Comparison of ENCODE assay signal across 8 mouse cellular contexts in genomic region chr13:45872041-45872746, GRCm38 (mm10).
DNase-seq lines count a peak whose midpoint lies in the region; ATAC-seq and TF ChIP-seq lines count a peak whose summit lies in the region.

No protein-coding gene starts in this region.

- peak overlapping the region; percentile 51 for H3K4me3 ChIP-seq in kidney, adult 2 months (ENCODE audit: insufficient read depth, low read depth, low read length)
- H3K4me3 ChIP-seq in intestine, postnatal 0 days (ENCODE audit: low read depth, low read length): no peak overlapping the region
- no peak overlapping the region for H3K4me3 ChIP-seq in forebrain, embryonic 16.5 days (replicated peaks; ENCODE audit: low read length)

- TF ChIP-seq CTCF in kidney, adult 2 months (conservative IDR thresholded peaks at IDR 0.05; ENCODE audit: insufficient read depth, insufficient read length, low read depth, low read length): no peak
- no peak for TF ChIP-seq CTCF in intestine, postnatal 0 days (IDR thresholded peaks at IDR 0.05; ENCODE audit: low read depth)

- H3K9ac ChIP-seq in intestine, postnatal 0 days (ENCODE audit: low read depth, low read length): no peak overlapping the region
- H3K9ac ChIP-seq in forebrain, embryonic 16.5 days (replicated peaks; ENCODE audit: low read depth, low read length): no peak overlapping the region

- peaks cover 5% of the 10 kb centered on the region; the same call in 1 of the 2 replicates for H3K4me1 ChIP-seq in kidney, adult 2 months (ENCODE audit: control insufficient read depth, insufficient read depth, low read length)
- 0 out of 2 replicates have a peak, but pooled peaks cover 3% of the 10 kb centered on the region for H3K4me1 ChIP-seq in intestine, postnatal 0 days (replicated peaks; ENCODE audit: control insufficient read depth, insufficient read depth, low read length)
- H3K4me1 ChIP-seq in forebrain, embryonic 16.5 days (replicated peaks; ENCODE audit: control insufficient read depth, insufficient read depth, low read length): peaks cover 14% of the 10 kb centered on the region

- WGBS in kidney, adult 2 months: 30% methylated on average over 14 of the region's 14 CpGs
- 66% methylated on average over 14 of the region's 14 CpGs for WGBS in intestine, postnatal 0 days
- WGBS in forebrain, embryonic 16.5 days: 87% methylated on average over 14 of the region's 14 CpGs

- TF ChIP-seq POLR2A in kidney, adult 2 months (IDR thresholded peaks at IDR 0.05; ENCODE audit: low read depth, low read length): no peak

- no peaks in the 10 kb centered on the region for H3K27me3 ChIP-seq in kidney, adult 2 months (replicated peaks; ENCODE audit: control insufficient read depth, insufficient read depth, low read length)
- no peaks in the 10 kb centered on the region for H3K27me3 ChIP-seq in intestine, postnatal 0 days (replicated peaks; ENCODE audit: control insufficient read depth, insufficient read depth, low read length)
- no peaks in the 10 kb centered on the region for H3K27me3 ChIP-seq in forebrain, embryonic 16.5 days (replicated peaks; ENCODE audit: control insufficient read depth, insufficient read depth, low read length)

- peak overlapping the region; percentile 40; the same call in 1 of the 2 replicates for H3K4me2 ChIP-seq in intestine, postnatal 0 days (replicated peaks; ENCODE audit: low read depth)
- H3K4me2 ChIP-seq in forebrain, embryonic 16.5 days (ENCODE audit: low read length): no peak overlapping the region

- no peaks in the 10 kb centered on the region for H3K9me3 ChIP-seq in intestine, postnatal 0 days (ENCODE audit: control insufficient read depth)
- H3K9me3 ChIP-seq in forebrain, embryonic 16.5 days (ENCODE audit: control insufficient read depth, low read length): no peaks in the 10 kb centered on the region

- H3K36me3 ChIP-seq in kidney, adult 2 months (ENCODE audit: control insufficient read depth, insufficient read depth, low read length): no peaks in the 10 kb centered on the region; the same call in 1 of the 2 replicates
- no peaks in the 10 kb centered on the region for H3K36me3 ChIP-seq in intestine, postnatal 0 days (ENCODE audit: control insufficient read depth, insufficient read depth)
- no peaks in the 10 kb centered on the region for H3K36me3 ChIP-seq in forebrain, embryonic 16.5 days (ENCODE audit: control insufficient read depth, insufficient read depth)

- no peak for ATAC-seq in intestine, postnatal 0 days
- ATAC-seq in forebrain, embryonic 16.5 days: no peak

- H3K27ac ChIP-seq in kidney, adult 2 months (ENCODE audit: insufficient read depth, low read depth, low read length): peak overlapping the region; percentile 69
- no peak overlapping the region for H3K27ac ChIP-seq in intestine, postnatal 0 days (ENCODE audit: low read depth, low read length)
- H3K27ac ChIP-seq in forebrain, embryonic 16.5 days (ENCODE audit: low read length): no peak overlapping the region

- peak; percentile 60 for DNase-seq in kidney, adult 2 months
- no peak for DNase-seq in kidney, postnatal 10 days
- DNase-seq in adrenal gland, postnatal 36 days: peak; percentile 57 to 61
- peak; percentile 17 for DNase-seq in testis, postnatal 14 days (ENCODE audit: low spot score)
- no peak for DNase-seq in MN1 (ENCODE audit: low spot score)
- no peak for DNase-seq in lung, postnatal 25 days (ENCODE audit: low spot score)

Comparison
In these comparisons a context has a peak if more than half of its experiments do, and no peak if none do; other contexts are left out.
1. DNase-seq: peak in kidney, adult 2 months (single experiment), adrenal gland, postnatal 36 days (2 of 2) and testis, postnatal 14 days (single experiment); none in kidney, postnatal 10 days (single experiment), MN1 (single experiment) and lung, postnatal 25 days (single experiment).